Mouse (Mus musculus) cortical plate, adult 2 months (tissue): ENCODE results near the gene Hba-a2. TPM values are rescaled to one million over a fixed set of nuclear protein-coding genes. Genes with fewer than 3 reads are reported as not detected.
A peak's percentile ranks its signal among the peaks of the same experiment; 100 is the strongest.
"Not testable (repeated sequence)": the region's sequence is repeated elsewhere in the genome, so short reads cannot be mapped to it uniquely, and the experiment has no call there.

Experiments used
- H3K27ac ChIP-seq: fragments of 200-500 bp; 2 replicates; pipeline ENCODE4 v1.5.1; 2012; ENCODE audit warnings: low read length, control low read depth, inconsistent platforms; ENCODE audit not compliant: insufficient read depth
- H3K4me1 ChIP-seq: fragments of 200-500 bp; 2 replicates; pipeline ENCODE4 v1.6.1; 2011; ENCODE audit warnings: low read length; ENCODE audit not compliant: control insufficient read depth, insufficient read depth
- H3K4me3 ChIP-seq: fragments of 200-500 bp; 2 replicates; pipeline ENCODE4 v1.5.1; 2011; ENCODE audit warnings: mild to moderate bottlenecking, low read length, control low read depth; ENCODE audit not compliant: insufficient read depth
- CTCF ChIP-seq: fragments of 200-500 bp; IDR thresholded peaks from 2 replicates; pipeline ENCODE4 v1.5.1; 2011; ENCODE audit warnings: mild to moderate bottlenecking, control low read depth, low read length; ENCODE audit not compliant: insufficient read depth; ENCODE audit errors: extremely low read depth
- POLR2A ChIP-seq: fragments of 200-500 bp; IDR thresholded peaks from 2 replicates; pipeline ENCODE4 v1.6.1; 2011; ENCODE audit warnings: mild to moderate bottlenecking, low read length, control low read depth; ENCODE audit not compliant: insufficient read depth; ENCODE audit errors: extremely low read depth
- polyA plus RNA-seq: library from polyadenylated mRNA; depleted of rRNA; stranded (reverse); fragments of >200 nt; gene quantifications from 2 replicates; pipeline ENCODE4 v1.2.3, GENCODE M21; 2012

The Hba-a2 gene
- polyA plus RNA-seq, 1 experiment, result 531 TPM

DNA sequence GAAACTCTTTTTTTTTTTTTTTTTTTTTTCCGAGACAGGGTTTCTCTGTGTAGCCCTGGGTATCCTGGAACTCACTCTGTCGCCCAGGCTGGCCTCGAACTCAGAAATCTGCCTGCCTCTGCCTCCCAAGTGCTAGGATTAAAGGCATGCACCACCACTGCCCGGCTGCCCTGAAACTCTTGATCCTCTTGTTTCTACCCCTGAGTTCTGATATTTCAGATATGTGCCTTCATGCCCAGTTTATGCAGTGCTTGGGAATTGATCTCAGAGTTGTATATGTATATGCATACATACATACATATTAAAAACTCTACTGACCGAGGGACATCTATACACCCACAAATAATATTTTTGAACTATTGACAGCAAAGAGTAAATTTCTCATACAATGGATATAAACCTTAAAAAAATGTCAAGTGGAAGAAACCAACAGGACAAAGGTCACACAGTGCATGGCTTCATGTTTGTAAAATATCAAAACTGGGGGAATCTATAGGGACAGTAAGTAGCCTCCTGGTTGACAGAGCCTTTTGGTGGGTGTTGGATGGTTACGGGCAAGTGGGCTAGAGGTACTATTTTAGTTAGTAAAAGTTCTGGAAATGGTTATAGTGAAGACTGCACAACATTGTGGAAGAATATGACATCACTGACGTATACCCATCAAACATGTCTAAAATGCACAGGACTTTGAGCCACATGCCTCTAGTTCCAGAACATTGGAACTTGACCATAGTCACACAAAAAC is 11.1 kb upstream of the Hba-a2 start:
- Histone ChIP-seq H3K4me3 (no peak overlapping the region), H3K4me1 (no peaks in the 10 kb centered on the region), H3K27ac (no peak overlapping the region)
- TF ChIP-seq POLR2A (no peak), CTCF (no peak)

GRCm38 (mm10) chr11:32285887-32286286 is 10.4 kb upstream of the Hba-a2 start:
- not testable (repeated sequence) for H3K27ac ChIP-seq, H3K4me3 ChIP-seq, H3K4me1 ChIP-seq

- peak within 1 kb of the TSS; percentile 35; the same call in 1 of the 2 replicates for H3K4me3 ChIP-seq
- not testable (repeated sequence) for H3K4me1 ChIP-seq, H3K27ac ChIP-seq
- TF ChIP-seq CTCF, result peak; percentile 52
Measured at GRCm38 (mm10) chr11:32286695-32287492, 9.4 kb upstream of the Hba-a2 start, which contains the start of gene Hbq1b. Gene Hbq1b, plus strand, starts transcription at chr11:32286965.

GRCm38 (mm10) chr11:32287493-32287825 is 8.8 kb upstream of the Hba-a2 start:
- TF ChIP-seq POLR2A (no peak), CTCF (no peak)
- Histone ChIP-seq H3K4me3 (peak overlapping the region; percentile 35; the same call in 1 of the 2 replicates), H3K4me1 (no peaks in the 10 kb centered on the region), H3K27ac (no peak overlapping the region)

GRCm38 (mm10) chr11:32292819-32293218 is 3.5 kb upstream of the Hba-a2 start:
- not testable (repeated sequence) for H3K27ac ChIP-seq, H3K4me3 ChIP-seq, H3K4me1 ChIP-seq

DNA sequence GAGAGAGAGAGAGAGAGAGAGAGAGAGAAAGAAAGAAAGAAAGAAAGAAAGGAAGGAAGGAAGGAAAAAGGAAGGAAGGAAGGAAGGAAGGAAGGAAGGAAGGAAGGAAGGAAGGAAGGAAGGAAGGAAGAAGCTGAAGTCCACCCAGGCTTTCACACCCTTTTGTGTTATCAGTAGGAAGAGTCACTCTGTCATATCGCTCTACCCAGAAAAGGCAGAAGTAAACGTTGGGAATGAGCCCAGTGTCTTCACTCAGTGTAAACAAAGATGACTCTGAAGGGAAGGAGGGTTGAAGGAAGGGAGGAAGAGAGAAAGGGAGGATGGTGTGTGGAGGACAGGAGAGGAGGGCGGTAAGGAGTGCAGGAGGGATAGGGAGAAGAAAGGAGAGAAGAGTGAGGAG is 2.8 kb upstream of the Hba-a2 start:
- H3K4me3 ChIP-seq, H3K4me1 ChIP-seq, H3K27ac ChIP-seq: not testable (repeated sequence)

GRCm38 (mm10) chr11:32297417-32297816 is 1.1 kb downstream of the Hba-a2 start:
- not testable (repeated sequence) for H3K4me3 ChIP-seq, H3K27ac ChIP-seq, H3K4me1 ChIP-seq

DNA sequence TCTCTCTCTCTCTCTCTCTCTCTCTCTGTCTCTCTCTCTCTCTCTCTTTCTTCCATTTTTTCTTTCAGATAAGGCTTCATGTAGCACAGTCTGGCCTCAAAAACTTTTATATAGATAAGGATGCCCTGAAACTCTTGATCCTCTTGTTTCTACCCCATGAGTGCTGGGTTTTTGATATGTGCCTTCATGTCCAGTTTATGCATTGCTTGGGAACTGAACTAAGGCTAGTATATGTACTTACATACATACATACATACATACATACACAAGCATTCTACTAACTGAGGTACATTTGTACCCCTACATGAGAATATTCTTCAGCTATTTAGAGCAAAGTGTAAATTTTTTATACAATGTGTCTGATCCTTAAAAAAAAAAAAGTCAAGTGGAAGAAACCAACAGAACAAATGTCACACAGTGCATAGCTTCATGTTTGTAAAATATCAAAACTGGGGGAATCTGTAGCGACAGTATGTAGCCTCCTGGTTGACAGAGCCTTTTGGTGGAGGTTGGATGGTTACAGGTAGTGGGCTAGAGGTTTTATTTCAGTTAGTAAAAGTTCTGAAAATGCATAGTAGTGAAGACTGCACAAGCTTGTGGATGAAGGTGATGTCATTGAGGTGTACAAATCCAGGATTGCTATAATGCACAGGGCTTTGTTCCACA is 1.7 kb downstream of the Hba-a2 start:
- Histone ChIP-seq H3K4me3 (no peak overlapping the region), H3K4me1 (peaks cover 4% of the 10 kb centered on the region), H3K27ac (no peak overlapping the region)
- no peak for TF ChIP-seq CTCF
- no peak for TF ChIP-seq POLR2A

DNA sequence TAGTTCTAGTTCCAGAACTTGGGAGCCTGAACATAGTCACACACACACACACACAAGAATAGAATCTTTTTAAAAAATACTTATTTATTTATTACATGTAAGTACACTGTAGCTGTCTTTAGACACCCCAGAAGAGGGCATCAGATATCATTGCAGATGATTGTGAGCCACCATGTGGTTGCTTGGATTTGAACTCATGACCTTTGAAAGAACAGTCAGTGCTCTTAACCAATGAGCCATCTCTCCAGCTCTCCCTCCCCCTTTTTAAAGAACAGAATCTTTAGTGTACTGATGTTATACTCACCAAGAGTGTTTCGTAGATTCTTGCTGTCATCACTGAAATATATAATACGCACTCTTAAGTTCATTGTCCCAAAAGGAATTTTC is 2.2 kb downstream of the Hba-a2 start:
- TF ChIP-seq POLR2A (no peak), CTCF (no peak)
- no peak overlapping the region for H3K4me3 ChIP-seq
- H3K4me1 ChIP-seq, result peaks cover 4% of the 10 kb centered on the region
- no peak overlapping the region for H3K27ac ChIP-seq

DNA sequence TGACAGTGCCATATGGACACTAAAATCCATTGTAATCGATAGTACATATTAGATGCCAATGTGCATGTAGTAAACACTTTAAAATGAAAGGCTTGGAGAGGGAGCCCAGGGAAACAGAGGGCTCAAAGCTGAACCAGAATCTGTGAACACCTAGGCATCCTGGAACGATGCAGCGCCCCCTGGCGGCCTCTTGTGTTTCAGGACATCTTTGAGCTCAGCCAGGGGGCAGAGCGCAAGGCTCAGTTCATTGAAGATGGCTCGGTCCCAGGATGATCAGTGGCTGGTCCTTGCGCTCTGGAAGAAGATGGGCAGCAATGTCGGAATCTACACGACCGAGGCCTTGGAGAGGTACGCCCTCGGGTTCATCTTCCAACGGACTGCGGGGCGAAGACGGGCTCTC is 3.6 kb downstream of the Hba-a2 start, which contains the start of gene Hbq1a:
TSS of gene Hbq1a (plus strand) at position 205 of the 400 bp plus-strand sequence.
- H3K4me1 ChIP-seq, H3K27ac ChIP-seq: not testable (repeated sequence)
- 0 out of 2 replicates have a peak within 1 kb of the TSS, but pooled peaks have one; percentile 18 for H3K4me3 ChIP-seq
- TF ChIP-seq CTCF, result peak; percentile 45
